Mouse (Mus musculus) midbrain, embryonic 11.5 days (tissue): Measurements from ENCODE around the gene Ankrd10. TPM values are rescaled to one million over a fixed set of nuclear protein-coding genes. Genes with fewer than 3 reads are reported as not detected.
"Not testable (repeated sequence)": the region's sequence is repeated elsewhere in the genome, so short reads cannot be mapped to it uniquely, and the experiment has no call there.

ENCODE experiments used
- ATAC-seq: fragments of 200-750 bp; cut with Nextera tagmentation; 2 replicates; pipeline ENCODE4 v1.8.0; 2017; ENCODE audit warnings: moderate TSS enrichment, moderate library complexity; ENCODE audit not compliant: low FRiP score
- DNase-seq: peaks from one replicate; pipeline ENCODE4 v3.0.0; 2015; ENCODE audit warnings: low spot score; ENCODE audit errors: missing footprints
- H3K27ac ChIP-seq: fragments of 300-500 bp; sonication (generic); 2 replicates; pipeline ENCODE4 v1.5.1; 2014; ENCODE audit warnings: low read depth, low read length
- H3K27me3 ChIP-seq: fragments of 300-500 bp; sonication (generic); 2 replicates; pipeline ENCODE4 v1.6.1; 2014; ENCODE audit warnings: mild to moderate bottlenecking, low read length, moderate library complexity, mixed read lengths; ENCODE audit not compliant: control insufficient read depth, insufficient read depth
- H3K36me3 ChIP-seq: fragments of 300-500 bp; sonication (generic); 2 replicates; pipeline ENCODE4 v1.6.1; 2014; ENCODE audit warnings: mild to moderate bottlenecking, low read length, moderate library complexity, mixed read lengths; ENCODE audit not compliant: control insufficient read depth, insufficient read depth
- H3K4me1 ChIP-seq: fragments of 300-500 bp; sonication (generic); 2 replicates; pipeline ENCODE4 v1.6.1; 2014; ENCODE audit warnings: low read length; ENCODE audit not compliant: control insufficient read depth, insufficient read depth
- H3K4me2 ChIP-seq: fragments of 300-500 bp; sonication (generic); 2 replicates; pipeline ENCODE4 v1.6.1; 2014; ENCODE audit warnings: mild to moderate bottlenecking, moderate library complexity
- H3K4me3 ChIP-seq: fragments of 300-500 bp; sonication (generic); 2 replicates; pipeline ENCODE4 v1.5.1; 2014; ENCODE audit warnings: low read depth, low read length
- H3K9ac ChIP-seq: fragments of 300-500 bp; sonication (generic); 2 replicates; pipeline ENCODE4 v1.6.1; 2014; ENCODE audit warnings: low read length
- H3K9me3 ChIP-seq: fragments of 300-500 bp; sonication (generic); 2 replicates; pipeline ENCODE4 v1.6.1; 2016; ENCODE audit warnings: low read length; ENCODE audit not compliant: control insufficient read depth
- WGBS: fragments of 180-500 bp; shearing (Covaris S2); extraction: QIAGEN DNeasy Blood & Tissue Kit; methylation state at CpG from one replicate; pipeline ENCODE4 v1.1.7; 2014; 5-methylcytosine and 5-hydroxymethylcytosine counted together
- microRNA-seq: library from miRNA; unstranded; fragments of <30 nt; microRNA quantifications from one replicate; pipeline ENCODE4, GENCODE M21; 2017
- polyA plus RNA-seq: library from polyadenylated mRNA; unstranded; fragments of >200 nt; fragmentation: Nextera tagmentation; extraction: Ambion mirVana; gene quantifications from 2 replicates; pipeline ENCODE4 v1.2.1, GENCODE M21; 2014

Ankrd10 gene
- polyA plus RNA-seq, 1 experiment from 2014 or later, result 90.2 TPM

- Histone ChIP-seq H3K27me3 (no peaks in the 10 kb centered on the region), H3K9me3 (no peaks in the 10 kb centered on the region), H3K9ac (no peak overlapping the region), H3K4me3 (no peak overlapping the region), H3K36me3 (0 out of 2 replicates have a peak, but pooled peaks cover 2% of the 10 kb centered on the region), H3K4me2 (no peak overlapping the region), H3K27ac (no peak overlapping the region), H3K4me1 (no peaks in the 10 kb centered on the region)
- ATAC-seq, result no peak
- 91% methylated on average over 10 of the region's 10 CpGs for WGBS
- no peak for DNase-seq
Observed at GRCm38 (mm10) chr8:11571950-11572349, 63.6 kb downstream of the Ankrd10 start.

GRCm38 (mm10) chr8:11570742-11571141 lies 64.8 kb downstream of the Ankrd10 start:
- 94% methylated on average over 4 of the region's 4 CpGs for WGBS
- ATAC-seq, result no peak
- H3K4me3 ChIP-seq, result no peak overlapping the region
- H3K36me3 ChIP-seq, result 0 out of 2 replicates have a peak, but pooled peaks cover 5% of the 10 kb centered on the region
- H3K9me3 ChIP-seq, result no peaks in the 10 kb centered on the region
- no peaks in the 10 kb centered on the region for H3K27me3 ChIP-seq
- H3K4me2 ChIP-seq, result no peak overlapping the region
- H3K4me1 ChIP-seq, result no peaks in the 10 kb centered on the region
- H3K9ac ChIP-seq, result no peak overlapping the region
- DNase-seq, result no peak
- no peak overlapping the region for H3K27ac ChIP-seq

- H3K27ac ChIP-seq, result no peak overlapping the region
- no peaks in the 10 kb centered on the region for H3K27me3 ChIP-seq
- H3K9ac ChIP-seq, result no peak overlapping the region
- no peak overlapping the region for H3K4me3 ChIP-seq
- H3K36me3 ChIP-seq, result peaks cover 9% of the 10 kb centered on the region
- H3K9me3 ChIP-seq, result no peaks in the 10 kb centered on the region
- ATAC-seq (no peak), DNase-seq (no peak)
- no peak overlapping the region for H3K4me2 ChIP-seq
- H3K4me1 ChIP-seq, result no peaks in the 10 kb centered on the region
- 84% methylated on average over 22 of the region's 22 CpGs for WGBS
Observed at GRCm38 (mm10) chr8:11569260-11570097, 66.1 kb downstream of the Ankrd10 start.

GRCm38 (mm10) chr8:11568193-11568592 lies 67.4 kb downstream of the Ankrd10 start:
- 99% methylated on average over 2 of the region's 2 CpGs for WGBS
- DNase-seq, result not testable (repeated sequence)

GRCm38 (mm10) chr8:11564721-11565120 lies 70.8 kb downstream of the Ankrd10 start:
- Histone ChIP-seq H3K4me3 (no peak overlapping the region), H3K36me3 (peaks cover 26% of the 10 kb centered on the region), H3K27ac (no peak overlapping the region), H3K9ac (no peak overlapping the region), H3K9me3 (no peaks in the 10 kb centered on the region; the same call in 1 of the 2 replicates), H3K27me3 (no peaks in the 10 kb centered on the region), H3K4me1 (no peaks in the 10 kb centered on the region), H3K4me2 (no peak overlapping the region)
- ATAC-seq (no peak), DNase-seq (no peak)
- 95% methylated on average over 7 of the region's 7 CpGs for WGBS

More at GRCm38 (mm10) chr8:11568193-11568592, 67.4 kb downstream of the Ankrd10 start:
- H3K4me1 ChIP-seq, H3K27me3 ChIP-seq, ATAC-seq, H3K4me2 ChIP-seq, H3K27ac ChIP-seq, H3K4me3 ChIP-seq, H3K9ac ChIP-seq, H3K9me3 ChIP-seq: not testable (repeated sequence)
- H3K36me3 ChIP-seq, result peaks cover 19% of the 10 kb centered on the region

GRCm38 (mm10) chr8:11564236-11564635 lies 71.3 kb downstream of the Ankrd10 start:
- 85% methylated on average over 5 of the region's 5 CpGs for WGBS
- H3K4me3 ChIP-seq, result no peak overlapping the region
- ATAC-seq (no peak), DNase-seq (no peak)
- peaks cover 26% of the 10 kb centered on the region for H3K36me3 ChIP-seq
- H3K9me3 ChIP-seq, result no peaks in the 10 kb centered on the region; the same call in 1 of the 2 replicates
- no peak overlapping the region for H3K27ac ChIP-seq
- no peaks in the 10 kb centered on the region for H3K27me3 ChIP-seq
- H3K4me1 ChIP-seq, result peaks cover under 1% of the 10 kb centered on the region; the same call in 1 of the 2 replicates
- H3K4me2 ChIP-seq, result no peak overlapping the region
- H3K9ac ChIP-seq, result no peak overlapping the region

Small RNA genes lying within 50 kb of the gene (microRNA-seq; reads per million reads assigned to microRNA genes)
- gene Mir7238, result 2.5 reads per million, percentile 9 among the genes with 10 or more reads in this experiment

Other genes with a start within 250 kb of the Ankrd10 start
- 0.63 and 0.65 TPM in 2 replicates for gene Rab20, start 157.0 kb downstream of the Ankrd10 start, polyA plus RNA-seq
- 94.2 and 94.8 TPM in 2 replicates for gene Naxd, start 138.3 kb downstream of the Ankrd10 start, polyA plus RNA-seq
- 17.8 and 20.3 TPM in 2 replicates for gene Cars2, start 85.0 kb downstream of the Ankrd10 start, polyA plus RNA-seq
- gene Ing1, start 80.2 kb downstream of the Ankrd10 start, polyA plus RNA-seq, result 46.9 and 48.1 TPM in 2 replicates
- not detected in 2 replicates for gene 1700016D06Rik, start 65.3 kb upstream of the Ankrd10 start, polyA plus RNA-seq
- 51.4 and 56.8 TPM in 2 replicates for gene Arhgef7, start 92.0 kb upstream of the Ankrd10 start, polyA plus RNA-seq
- gene Tex29, start 204.7 kb upstream of the Ankrd10 start, polyA plus RNA-seq, result not detected in 2 replicates